Mouse (Mus musculus) embryonic stem cell, embryonic (primary cell): Measurements from ENCODE around the gene Nmi.
"Not testable (repeated sequence)": the region's sequence is repeated elsewhere in the genome, so short reads cannot be mapped to it uniquely, and the experiment has no call there.

Experiments
- CTCF ChIA-PET, 4 experiments: fragments of 300-600 bp in 2 of 4; fragments of 350-600 bp in 2 of 4; sonication (Branson Sonifier 250); formaldehyde crosslinking; loops; one replicate each; lab custom pipeline; 2022; ENCODE audit warnings: inconsistent platforms in 2 of 4; lab: Charles Lee
- POLR2A ChIA-PET, 4 experiments: fragments of 300-600 bp in 2 of 4; fragments of 350-600 bp in 2 of 4; sonication (Branson Sonifier 250); formaldehyde crosslinking; loops; one replicate each; lab custom pipeline; 2022; ENCODE audit warnings: antibody characterized with exemption in 4 of 4, inconsistent platforms in 1 of 4; lab: Charles Lee

Nmi gene

GRCm38 (mm10) chr2:51973410-51973968, at the start of gene Nmi:
TSS of gene Nmi (minus strand) at chr2:51973494.
- CTCF ChIA-PET: interaction anchor here in 1 of 4 experiments (0.6 to 1.1 kb wide), 3 partner anchors 40 to 461 kb away, joined by 3 to 4 read pairs (median 3); no protein-coding TSS in a partner anchor
- POLR2A ChIA-PET: interaction anchor here in 3 of 4 experiments (0.6 to 3.5 kb wide), 12 partner anchors 9 to 827 kb away, joined by 3 to 14 read pairs (median 4); partner anchors contain the start of gene Rif1 (in 2 of the 3)

- ChIA-PET POLR2A (no interaction called here), CTCF (no interaction called here)
These were observed 43.1 kb upstream of the Nmi start for GRCm38 (mm10) chr2:52016361-52016760.

GRCm38 (mm10) chr2:52013306-52013820, 40.1 kb upstream of the Nmi start:
- POLR2A ChIA-PET: interaction anchor here in 3 of 4 experiments (0.7 to 1.7 kb wide), 4 partner anchors 58 to 1123 kb away, joined by 3 to 6 read pairs (median 4); partner anchors contain the start of gene Rif1 (in 1 of the 3)
- CTCF ChIA-PET: interaction anchor here in 1 of 4 experiments (0.6 kb wide), 1 partner anchor 40 kb away, joined by 3 read pairs; the partner anchor contains the start of gene Nmi

GRCm38 (mm10) chr2:52011820-52012219, 38.5 kb upstream of the Nmi start:
- CTCF ChIA-PET: not testable (repeated sequence)
- POLR2A ChIA-PET: interaction anchor here in 2 of 4 experiments (1.2 to 1.7 kb wide), 2 partner anchors 60 kb away, joined by 5 to 6 read pairs; partner anchors contain the start of gene Rif1 (in 1 of the 2)

GRCm38 (mm10) chr2:52006380-52006779, 33.1 kb upstream of the Nmi start:
- CTCF ChIA-PET: no interaction called here
- POLR2A ChIA-PET: interaction anchor here in 2 of 4 experiments (0.6 to 1.3 kb wide), 3 partner anchors 9 to 1187 kb away, joined by 3 to 6 read pairs (median 4); no protein-coding TSS in a partner anchor

GRCm38 (mm10) chr2:52002299-52002698, 29.0 kb upstream of the Nmi start:
- CTCF ChIA-PET: not testable (repeated sequence)
- POLR2A ChIA-PET: interaction anchor here in 2 of 4 experiments (0.6 to 1.5 kb wide), 3 partner anchors 42 to 73 kb away, joined by 3 to 4 read pairs (median 3); no protein-coding TSS in a partner anchor

- CTCF ChIA-PET: no interaction called here
- POLR2A ChIA-PET: no interaction called here
These were observed 28.2 kb upstream of the Nmi start for GRCm38 (mm10) chr2:52001521-52001920.

GRCm38 (mm10) chr2:51999996-52000395, 26.7 kb upstream of the Nmi start:
- POLR2A ChIA-PET: no interaction called here
- CTCF ChIA-PET: no interaction called here

GRCm38 (mm10) chr2:51991447-51991846, 18.2 kb upstream of the Nmi start:
- ChIA-PET POLR2A (no interaction called here), CTCF (interaction anchor here in 2 of 4 experiments (0.7 to 1.1 kb wide), 2 partner anchors 38 to 1158 kb away, joined by 3 to 4 read pairs; no protein-coding TSS in a partner anchor)

GRCm38 (mm10) chr2:51989559-51989958, 16.3 kb upstream of the Nmi start:
- CTCF ChIA-PET: interaction anchor here in 1 of 4 experiments (0.6 kb wide), 1 partner anchor 35 kb away, joined by 4 read pairs; no protein-coding TSS in a partner anchor
- POLR2A ChIA-PET: interaction anchor here in 2 of 4 experiments (0.6 to 1.1 kb wide), 2 partner anchors 22 to 84 kb away, joined by 3 to 14 read pairs; no protein-coding TSS in a partner anchor

GRCm38 (mm10) chr2:51986695-51987094, 13.4 kb upstream of the Nmi start:
- ChIA-PET CTCF (interaction anchor here in 1 of 4 experiments (0.6 kb wide), 1 partner anchor 116 kb away, joined by 4 read pairs; no protein-coding TSS in a partner anchor), POLR2A (interaction anchor here in 2 of 4 experiments (0.6 to 1.5 kb wide), 3 partner anchors 26 to 383 kb away, joined by 3 to 5 read pairs (median 4); partner anchors contain the start of gene Rif1 (in 1 of the 2))

GRCm38 (mm10) chr2:51986157-51986556, 12.9 kb upstream of the Nmi start:
- CTCF ChIA-PET: interaction anchor here in 1 of 4 experiments (0.6 kb wide), 1 partner anchor 116 kb away, joined by 4 read pairs; no protein-coding TSS in a partner anchor
- POLR2A ChIA-PET: interaction anchor here in 2 of 4 experiments (0.5 to 1.8 kb wide), 5 partner anchors 9 to 384 kb away, joined by 3 to 5 read pairs (median 4); partner anchors contain the start of gene Rif1 (in 1 of the 2)

- POLR2A ChIA-PET: interaction anchor here in 1 of 4 experiments (1.5 to 1.8 kb wide), 2 partner anchors 10 to 87 kb away, joined by 3 to 4 read pairs; partner anchors contain the start of gene Rif1
- CTCF ChIA-PET: no interaction called here
These were observed 11.9 kb upstream of the Nmi start for GRCm38 (mm10) chr2:51985241-51985640.

GRCm38 (mm10) chr2:51982288-51982687, 9.0 kb upstream of the Nmi start:
- POLR2A ChIA-PET: no interaction called here

GRCm38 (mm10) chr2:51981630-51982029, 8.3 kb upstream of the Nmi start:
- POLR2A ChIA-PET: no interaction called here
- CTCF ChIA-PET: no interaction called here

More at GRCm38 (mm10) chr2:51982288-51982687, 9.0 kb upstream of the Nmi start:
- CTCF ChIA-PET: no interaction called here

- ChIA-PET POLR2A (interaction anchor here in 3 of 4 experiments (0.8 to 3.5 kb wide), 12 partner anchors 8 to 826 kb away, joined by 3 to 14 read pairs (median 4); partner anchors contain the start of gene Rif1 (in 2 of the 3)), CTCF (interaction anchor here in 2 of 4 experiments (0.6 to 1.1 kb wide), 3 partner anchors 14 to 55 kb away, joined by 3 to 4 read pairs (median 3); no protein-coding TSS in a partner anchor)
These were observed 469 bp downstream of the Nmi start for GRCm38 (mm10) chr2:51972641-51973409.

GRCm38 (mm10) chr2:51972142-51972541, 1.2 kb downstream of the Nmi start:
- ChIA-PET CTCF (interaction anchor here in 1 of 4 experiments (0.6 kb wide), 1 partner anchor 13 kb away, joined by 3 read pairs; no protein-coding TSS in a partner anchor), POLR2A (interaction anchor here in 2 of 4 experiments (1.1 to 3.5 kb wide), 8 partner anchors 37 to 826 kb away, joined by 3 to 14 read pairs (median 5); partner anchors contain the start of gene Rif1 (in 2 of the 2))

- ChIA-PET POLR2A (no interaction called here), CTCF (no interaction called here)
These were observed 2.4 kb downstream of the Nmi start for GRCm38 (mm10) chr2:51970897-51971296.
